Mouse (Mus musculus) cerebellum, adult 2 months (tissue): ENCODE measurements at regions not wholly inside any gene's neighbourhood (a gene's known extent, or its start where the extent isn't known, plus 50 kb on each side); places are given as distances from the start of the nearest gene placed in this dataset.

Source experiments
- DNase-seq, 2 experiments: peaks; one replicate each; pipeline ENCODE4 v3.0.0; 2021
- H3K27ac ChIP-seq: fragments of 200-500 bp; 2 replicates; pipeline ENCODE4 v1.5.1; 2012; ENCODE audit warnings: low read length, control low read depth, inconsistent platforms; ENCODE audit not compliant: insufficient read depth
- H3K27me3 ChIP-seq: fragments of 200-500 bp; 2 replicates; pipeline ENCODE4 v1.6.1; 2012; ENCODE audit warnings: inconsistent platforms, mild to moderate bottlenecking, low read length, moderate library complexity; ENCODE audit not compliant: control insufficient read depth, insufficient read depth
- H3K4me1 ChIP-seq: fragments of 200-500 bp; 2 replicates; pipeline ENCODE4 v1.6.1; 2011; ENCODE audit warnings: low read length; ENCODE audit not compliant: control insufficient read depth, insufficient read depth
- H3K4me3 ChIP-seq: fragments of 200-500 bp; replicated peaks from 2 replicates; pipeline ENCODE3; 2011; ENCODE audit warnings: mild to moderate bottlenecking, low read depth, low read length, control low read depth; ENCODE audit not compliant: insufficient read depth
- CTCF ChIP-seq: fragments of 200-500 bp; IDR thresholded peaks from 2 replicates; pipeline ENCODE4 v1.5.1; 2011; ENCODE audit warnings: low read depth, mild to moderate bottlenecking, control low read depth, low read length, moderate library complexity, borderline replicate concordance; ENCODE audit not compliant: insufficient read depth
- POLR2A ChIP-seq: fragments of 200-500 bp; IDR thresholded peaks from 2 replicates; pipeline ENCODE4 v1.6.1; 2011; ENCODE audit warnings: low read length, control low read depth, borderline replicate concordance; ENCODE audit not compliant: insufficient read depth
- WGBS: fragments of 180-500 bp; shearing (Covaris S2); methylation state at CpG from one replicate; pipeline ENCODE4 v1.1.7; 2018; 5-methylcytosine and 5-hydroxymethylcytosine counted together

- TF ChIP-seq CTCF (no peak), POLR2A (no peak)
Measured at GRCm38 (mm10) chr5:54267905-54268590, 269.7 kb downstream of the Stim2 start.

GRCm38 (mm10) chr5:54279357-54279756, 281.1 kb downstream of the Stim2 start:
- no peaks in the 10 kb centered on the region for H3K27me3 ChIP-seq
- no peak for TF ChIP-seq CTCF
- no peak for TF ChIP-seq POLR2A
- no peak overlapping the region for H3K4me3 ChIP-seq
- 5% methylated on average over 8 of the region's 8 CpGs for WGBS
- DNase-seq = no peak
- no peak overlapping the region for H3K27ac ChIP-seq
- H3K4me1 ChIP-seq = no peaks in the 10 kb centered on the region

More at GRCm38 (mm10) chr5:54267905-54268590, 269.7 kb downstream of the Stim2 start:
- H3K27me3 ChIP-seq = no peaks in the 10 kb centered on the region
- H3K27ac ChIP-seq = no peak overlapping the region
- no peak overlapping the region for H3K4me3 ChIP-seq
- H3K4me1 ChIP-seq = no peaks in the 10 kb centered on the region
- 12% methylated on average over 10 of the region's 10 CpGs for WGBS
- DNase-seq = no peak

- 52% methylated on average over 4 of the region's 4 CpGs for WGBS
- no peaks in the 10 kb centered on the region for H3K27me3 ChIP-seq
- no peak for DNase-seq
- TF ChIP-seq CTCF = no peak
- TF ChIP-seq POLR2A = no peak
- no peaks in the 10 kb centered on the region for H3K4me1 ChIP-seq
- no peak overlapping the region for H3K27ac ChIP-seq
- no peak overlapping the region for H3K4me3 ChIP-seq
Measured at GRCm38 (mm10) chr5:54280670-54281069, 282.4 kb downstream of the Stim2 start.

DNA sequence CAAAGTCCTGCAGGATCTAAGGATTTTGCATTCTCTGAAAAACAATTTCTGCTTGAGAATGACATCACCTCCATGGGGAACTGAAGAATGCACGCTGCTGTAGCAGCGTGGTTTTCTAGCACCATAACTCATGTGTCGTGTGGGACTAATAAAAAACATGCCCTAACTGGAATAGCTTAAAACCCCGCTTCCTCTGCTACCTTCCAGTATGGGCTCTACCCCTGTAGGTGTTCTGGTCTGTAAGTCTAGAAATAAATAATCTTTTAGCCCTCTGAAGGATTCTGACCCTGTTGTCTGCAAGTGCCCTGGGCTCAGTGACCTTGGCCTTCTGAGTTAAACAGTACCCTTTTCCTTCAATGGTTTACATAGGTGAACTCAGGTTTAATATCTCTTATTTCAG, 282.8 kb downstream of the Stim2 start:
- 89% methylated on average over 4 of the region's 4 CpGs for WGBS

DNA sequence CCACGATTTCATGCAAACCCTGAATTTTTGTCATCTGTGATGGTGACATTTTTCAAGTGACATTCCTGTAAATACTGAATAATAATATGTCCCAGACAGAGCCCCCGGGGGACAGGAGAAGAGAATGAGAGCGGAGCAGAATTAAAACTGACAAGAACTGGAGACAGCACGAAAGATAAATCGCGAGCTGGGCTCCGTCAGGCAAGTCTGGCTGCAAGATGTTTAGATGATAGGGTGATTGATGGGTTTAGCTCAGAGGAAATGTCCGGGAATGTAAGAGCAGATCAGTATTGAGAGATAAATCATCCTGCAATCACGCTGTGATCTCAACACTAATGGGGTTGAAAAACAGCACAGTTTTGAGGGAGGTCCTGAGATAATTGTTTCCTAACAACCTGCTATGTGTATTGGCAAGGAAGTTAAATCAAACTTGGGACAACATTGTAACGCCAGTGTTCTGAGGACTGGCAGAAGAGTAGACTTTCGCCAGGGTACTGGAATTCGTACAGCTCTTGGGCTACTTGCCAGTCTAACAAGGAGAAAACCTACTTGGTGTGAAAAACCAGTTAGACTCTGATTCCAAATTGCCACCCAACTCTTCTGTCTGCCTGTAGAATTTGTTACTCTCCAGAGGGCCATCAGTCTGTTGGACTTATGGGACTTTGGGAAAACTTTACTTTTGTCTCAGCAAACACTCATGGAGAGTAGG, 292.2 kb downstream of the Stim2 start:
- H3K4me1 ChIP-seq = no peaks in the 10 kb centered on the region
- no peak for DNase-seq
- H3K4me3 ChIP-seq = no peak overlapping the region
- H3K27ac ChIP-seq = no peak overlapping the region
- WGBS = 20% methylated on average over 12 of the region's 12 CpGs
- no peak for TF ChIP-seq POLR2A
- TF ChIP-seq CTCF = no peak
- H3K27me3 ChIP-seq = no peaks in the 10 kb centered on the region

More for the DNA sequence above, 282.8 kb downstream of the Stim2 start:
- no peak for TF ChIP-seq CTCF
- TF ChIP-seq POLR2A = no peak
- DNase-seq = no peak
- Histone ChIP-seq H3K27me3 (no peaks in the 10 kb centered on the region), H3K4me1 (no peaks in the 10 kb centered on the region), H3K4me3 (no peak overlapping the region), H3K27ac (no peak overlapping the region)

- Histone ChIP-seq H3K4me3 (no peak overlapping the region), H3K27ac (no peak overlapping the region), H3K27me3 (no peaks in the 10 kb centered on the region), H3K4me1 (no peaks in the 10 kb centered on the region)
- TF ChIP-seq CTCF (no peak), POLR2A (no peak)
- WGBS = 83% methylated on average over 5 of the region's 5 CpGs
- no peak for DNase-seq
Measured at GRCm38 (mm10) chr5:54291940-54292339, 293.6 kb downstream of the Stim2 start.

DNA sequence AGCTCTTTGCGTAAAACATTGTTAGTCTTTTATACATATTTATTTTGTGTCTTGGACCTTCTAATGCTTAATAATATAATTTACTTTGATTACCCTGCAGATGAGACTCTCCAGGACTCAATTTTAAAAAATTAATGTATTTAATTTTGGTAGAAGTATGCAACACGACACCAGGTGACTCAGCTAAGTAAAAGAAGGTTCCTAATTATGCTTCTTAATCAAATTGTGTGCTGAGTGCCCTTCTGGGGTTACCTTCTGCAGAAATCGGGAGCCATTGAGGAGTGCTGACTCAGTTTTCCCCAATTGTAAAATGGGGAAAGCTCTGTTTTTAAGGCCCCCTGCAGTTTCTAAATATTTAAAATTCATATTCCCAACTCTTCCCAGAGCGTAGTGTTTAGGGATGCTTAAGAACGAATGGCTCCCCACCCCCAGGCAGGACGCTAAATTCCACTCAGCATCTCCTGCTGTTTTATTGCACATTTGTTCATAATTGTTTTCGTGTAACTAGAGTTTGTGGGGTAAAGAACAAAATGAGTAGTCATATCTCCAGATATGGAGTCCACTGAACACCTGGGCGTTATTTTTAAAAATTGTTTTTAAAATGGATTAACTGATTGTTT, 315.5 kb downstream of the Stim2 start:
- WGBS = 77% methylated on average over 8 of the region's 8 CpGs
- Histone ChIP-seq H3K4me1 (no peaks in the 10 kb centered on the region), H3K4me3 (no peak overlapping the region), H3K27ac (no peak overlapping the region), H3K27me3 (no peaks in the 10 kb centered on the region)
- no peak for TF ChIP-seq CTCF
- no peak for TF ChIP-seq POLR2A
- no peak for DNase-seq
